Mouse (Mus musculus) thymus, adult 2 months (tissue): ENCODE measurements around the gene Ppfia3.

Experiments used
- CTCF ChIP-seq: fragments of 200-500 bp; IDR thresholded peaks from 2 replicates; pipeline ENCODE4 v1.5.1; 2012; ENCODE audit warnings: mild to moderate bottlenecking, control low read depth, low read length, moderate library complexity, borderline replicate concordance; ENCODE audit not compliant: control insufficient read depth, poor library complexity, insufficient read depth; ENCODE audit errors: extremely low read depth
- POLR2A ChIP-seq: fragments of 200-500 bp; IDR thresholded peaks from 2 replicates; pipeline ENCODE4 v1.6.1; 2012; ENCODE audit warnings: mild to moderate bottlenecking, low read length, control low read depth, moderate library complexity; ENCODE audit not compliant: control insufficient read depth, poor library complexity, insufficient read depth; ENCODE audit errors: extremely low read depth

DNA sequence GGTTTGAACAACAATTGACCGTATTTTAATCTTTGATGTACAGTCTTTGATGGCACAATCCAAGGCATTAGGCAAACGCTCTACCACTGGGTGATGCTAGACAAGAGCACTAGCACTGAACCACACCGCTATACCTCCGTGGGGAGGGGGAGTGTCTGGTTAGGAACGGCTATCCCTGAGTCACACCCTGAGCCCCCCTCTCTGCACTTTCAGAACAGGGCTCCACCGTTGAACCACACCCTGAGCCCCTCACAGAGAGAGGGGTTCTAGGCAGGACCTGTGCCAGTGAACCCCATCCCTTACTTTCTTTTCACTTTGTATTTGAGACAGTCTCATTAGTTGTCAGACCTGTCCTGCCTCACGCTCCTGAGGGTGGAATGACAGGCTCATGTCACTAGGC is 41.5 kb upstream of the Ppfia3 start:
- TF ChIP-seq CTCF (no peak), POLR2A (no peak)
